Mouse (Mus musculus): Measurements from ENCODE around the gene Ppp1r2.

DNA sequence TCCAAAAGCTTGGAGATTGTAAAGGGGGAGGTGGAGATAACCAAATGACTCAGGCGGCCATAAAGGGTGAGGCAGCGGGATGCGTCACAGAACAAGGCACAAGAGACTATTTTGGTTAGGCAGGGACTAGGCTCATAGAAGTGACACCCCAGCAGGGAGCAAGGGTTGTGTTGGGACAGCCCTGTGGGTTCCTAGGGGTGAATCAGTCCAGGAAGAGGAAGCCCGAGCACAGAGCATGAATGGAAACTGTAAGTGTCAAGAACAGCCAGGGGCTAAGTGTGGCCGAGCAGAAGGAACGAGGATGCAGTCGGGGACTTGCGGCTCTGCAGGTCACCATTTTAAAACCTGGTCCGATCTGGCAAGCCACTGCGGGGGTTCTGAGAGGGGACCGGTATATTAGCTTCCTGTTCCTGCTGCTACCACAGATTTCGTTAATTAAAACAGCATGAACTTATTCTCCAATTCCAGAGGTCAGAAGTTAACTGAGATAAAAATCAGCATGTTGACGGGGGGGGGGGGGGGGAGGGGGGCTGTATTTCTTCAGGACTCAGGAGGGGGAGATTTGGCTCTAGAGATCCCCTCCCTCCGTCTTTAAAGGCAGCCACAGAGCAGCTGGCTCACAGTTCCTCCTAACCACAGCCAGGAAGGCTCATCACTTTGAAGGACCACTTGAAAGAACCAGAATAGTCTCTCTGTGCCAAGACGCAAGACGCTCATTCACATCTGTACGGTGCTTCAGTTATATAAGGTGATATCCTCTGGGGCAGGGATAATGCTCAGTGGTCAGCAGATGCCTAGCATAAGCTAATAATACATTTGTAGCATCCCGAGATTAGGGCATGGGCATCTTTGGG lies 39.4 kb downstream of the Ppp1r2 start:
- no peak for TF ChIP-seq POLR2A (IDR thresholded peaks at IDR 0.05; ENCODE audit: control insufficient read depth, low read depth, low read length)
- TF ChIP-seq CTCF (IDR thresholded peaks at IDR 0.05; ENCODE audit: control insufficient read depth, insufficient read depth, insufficient replicate concordance, low read depth, low read length) = no peak
